Mouse (Mus musculus) embryonic facial prominence, embryonic 14.5 days (tissue): Measurements from ENCODE around the gene 4930516K23Rik. TPM values are rescaled to one million over a fixed set of nuclear protein-coding genes. Genes with fewer than 3 reads are reported as not detected.

Experiments
- ATAC-seq: fragments of 200-750 bp; cut with Nextera tagmentation; 2 replicates; pipeline ENCODE4 v1.8.0; 2017; ENCODE audit warnings: low read depth, moderate number of reproducible peaks, moderate TSS enrichment
- DNase-seq: peaks from one replicate; pipeline ENCODE4 v3.0.0-alpha.2; 2015; ENCODE audit warnings: low spot score
- H3K27ac ChIP-seq: fragments of 300-500 bp; sonication (generic); replicated peaks from 2 replicates; pipeline ENCODE4 v1.5.1; 2014; ENCODE audit warnings: low read depth, mild to moderate bottlenecking, low read length, moderate library complexity
- H3K27me3 ChIP-seq: fragments of 300-500 bp; sonication (generic); replicated peaks from 2 replicates; pipeline ENCODE4 v1.6.1; 2014; ENCODE audit warnings: low read length; ENCODE audit not compliant: control insufficient read depth, insufficient read depth
- H3K36me3 ChIP-seq: fragments of 300-500 bp; sonication (generic); 2 replicates; pipeline ENCODE4 v1.6.1; 2014; ENCODE audit warnings: low read length, mixed read lengths; ENCODE audit not compliant: control insufficient read depth, insufficient read depth
- H3K4me1 ChIP-seq: fragments of 300-500 bp; sonication (generic); 2 replicates; pipeline ENCODE4 v1.6.1; 2014; ENCODE audit warnings: antibody characterized with exemption, low read length; ENCODE audit not compliant: control insufficient read depth, insufficient read depth
- H3K4me2 ChIP-seq: fragments of 300-500 bp; sonication (generic); 2 replicates; pipeline ENCODE4 v1.6.1; 2014; ENCODE audit warnings: low read depth, mild to moderate bottlenecking, low read length, moderate library complexity, mixed read lengths
- H3K4me3 ChIP-seq: fragments of 300-500 bp; sonication (generic); 2 replicates; pipeline ENCODE4 v1.5.1; 2014; ENCODE audit warnings: low read depth, mild to moderate bottlenecking, low read length
- H3K9ac ChIP-seq: fragments of 300-500 bp; sonication (generic); 2 replicates; pipeline ENCODE4 v1.6.1; 2014; ENCODE audit warnings: low read depth, mild to moderate bottlenecking, low read length, moderate library complexity, mixed read lengths
- H3K9me3 ChIP-seq: fragments of 300-500 bp; sonication (generic); 2 replicates; pipeline ENCODE4 v1.6.1; 2016; ENCODE audit warnings: low read length; ENCODE audit not compliant: control insufficient read depth
- WGBS: fragments of 180-500 bp; shearing (Covaris S2); extraction: QIAGEN DNeasy Blood & Tissue Kit; methylation state at CpG from one replicate; pipeline ENCODE4 v1.1.7; 2014; 5-methylcytosine and 5-hydroxymethylcytosine counted together
- polyA plus RNA-seq: library from polyadenylated mRNA; unstranded; fragments of >200 nt; fragmentation: Nextera tagmentation; extraction: Ambion mirVana; gene quantifications from 2 replicates; pipeline ENCODE4 v1.2.1, GENCODE M21; 2014

4930516K23Rik gene
- polyA plus RNA-seq = not detected in 2 replicates

- Histone ChIP-seq H3K4me1 (no peaks in the 10 kb centered on the region), H3K27me3 (no peaks in the 10 kb centered on the region), H3K9me3 (no peaks in the 10 kb centered on the region), H3K4me3 (no peak within 1 kb of the TSS), H3K27ac (no peak within 1 kb of the TSS), H3K9ac (no peak within 1 kb of the TSS), H3K36me3 (no peaks in the 10 kb centered on the region), H3K4me2 (no peak within 1 kb of the TSS)
- ATAC-seq (no peak), DNase-seq (no peak)
- 56% methylated on average over 2 of the region's 2 CpGs for WGBS
These were observed at the start of gene 4930516K23Rik for GRCm38 (mm10) chr7:104061345-104061744. 4930516K23Rik (minus strand) TSS chr7:104061445.

- DNase-seq = no peak
- Histone ChIP-seq H3K27me3 (no peaks in the 10 kb centered on the region), H3K4me3 (no peak within 1 kb of the TSS), H3K9ac (no peak within 1 kb of the TSS), H3K4me1 (no peaks in the 10 kb centered on the region), H3K27ac (no peak within 1 kb of the TSS), H3K9me3 (no peaks in the 10 kb centered on the region), H3K36me3 (no peaks in the 10 kb centered on the region), H3K4me2 (no peak within 1 kb of the TSS)
- no peak for ATAC-seq
These were observed 43.4 kb upstream of the 4930516K23Rik start, which contains the start of gene Olfr646 for GRCm38 (mm10) chr7:104104757-104104972. Olfr646 (plus strand) TSS chr7:104104873.

GRCm38 (mm10) chr7:104103913-104104756 lies 42.9 kb upstream of the 4930516K23Rik start:
- no peak overlapping the region for H3K9ac ChIP-seq
- H3K4me3 ChIP-seq = no peak overlapping the region
- ATAC-seq (no peak), DNase-seq (no peak)
- WGBS = 75% methylated on average over 4 of the region's 4 CpGs
- H3K27me3 ChIP-seq = no peaks in the 10 kb centered on the region
- H3K9me3 ChIP-seq = no peaks in the 10 kb centered on the region
- H3K36me3 ChIP-seq = no peaks in the 10 kb centered on the region
- no peaks in the 10 kb centered on the region for H3K4me1 ChIP-seq
- no peak overlapping the region for H3K27ac ChIP-seq
- no peak overlapping the region for H3K4me2 ChIP-seq

- ATAC-seq = no peak
- Histone ChIP-seq H3K9ac (no peak within 1 kb of the TSS), H3K4me2 (no peak within 1 kb of the TSS), H3K9me3 (no peaks in the 10 kb centered on the region), H3K4me3 (no peak within 1 kb of the TSS), H3K27ac (no peak within 1 kb of the TSS), H3K27me3 (no peaks in the 10 kb centered on the region), H3K4me1 (no peaks in the 10 kb centered on the region), H3K36me3 (no peaks in the 10 kb centered on the region)
- WGBS = 51% methylated on average over 1 of the region's 1 CpGs
- no peak for DNase-seq
These were observed 24.1 kb upstream of the 4930516K23Rik start, which contains the start of gene Olfr645 for GRCm38 (mm10) chr7:104085365-104085764. Olfr645 (minus strand) TSS chr7:104085465.

GRCm38 (mm10) chr7:104071769-104072168 lies 10.5 kb upstream of the 4930516K23Rik start, which contains the start of gene Olfr644:
Olfr644 (minus strand) TSS chr7:104071869.
- Histone ChIP-seq H3K27me3 (no peaks in the 10 kb centered on the region), H3K4me3 (no peak within 1 kb of the TSS), H3K27ac (no peak within 1 kb of the TSS), H3K9ac (no peak within 1 kb of the TSS), H3K9me3 (peaks cover 6% of the 10 kb centered on the region; the same call in 1 of the 2 replicates), H3K36me3 (no peaks in the 10 kb centered on the region), H3K4me2 (no peak within 1 kb of the TSS), H3K4me1 (no peaks in the 10 kb centered on the region)
- ATAC-seq (no peak), DNase-seq (no peak)
- WGBS = 65% methylated on average over 2 of the region's 2 CpGs

- DNase-seq = no peak
These were observed 2.0 kb downstream of the 4930516K23Rik start for GRCm38 (mm10) chr7:104059215-104059614.

GRCm38 (mm10) chr7:104052566-104052965 lies 8.7 kb downstream of the 4930516K23Rik start, which contains the start of gene Olfr642:
Olfr642 (minus strand) TSS chr7:104052666.
- no peak for DNase-seq
- no peak within 1 kb of the TSS for H3K9ac ChIP-seq
- H3K9me3 ChIP-seq = no peaks in the 10 kb centered on the region
- no peaks in the 10 kb centered on the region for H3K4me1 ChIP-seq
- H3K4me3 ChIP-seq = no peak within 1 kb of the TSS
- H3K27me3 ChIP-seq = no peaks in the 10 kb centered on the region
- H3K27ac ChIP-seq = no peak within 1 kb of the TSS
- no peaks in the 10 kb centered on the region for H3K36me3 ChIP-seq
- WGBS = 60% methylated on average over 1 of the region's 1 CpGs
- no peak for ATAC-seq
- no peak within 1 kb of the TSS for H3K4me2 ChIP-seq

More at GRCm38 (mm10) chr7:104059215-104059614, 2.0 kb downstream of the 4930516K23Rik start:
- Histone ChIP-seq H3K4me2 (no peak overlapping the region), H3K9me3 (no peaks in the 10 kb centered on the region), H3K27me3 (no peaks in the 10 kb centered on the region), H3K36me3 (no peaks in the 10 kb centered on the region), H3K4me3 (no peak overlapping the region), H3K4me1 (no peaks in the 10 kb centered on the region), H3K9ac (no peak overlapping the region), H3K27ac (no peak overlapping the region)
- ATAC-seq = no peak
- WGBS = 88% methylated on average over 1 of the region's 1 CpGs

- Histone ChIP-seq H3K36me3 (no peaks in the 10 kb centered on the region), H3K9ac (no peak overlapping the region), H3K27me3 (no peaks in the 10 kb centered on the region), H3K4me2 (no peak overlapping the region), H3K9me3 (no peaks in the 10 kb centered on the region), H3K27ac (no peak overlapping the region), H3K4me1 (no peaks in the 10 kb centered on the region), H3K4me3 (no peak overlapping the region)
- 91% methylated on average over 4 of the region's 4 CpGs for WGBS
- no peak for DNase-seq
- no peak for ATAC-seq
These were observed 10.5 kb downstream of the 4930516K23Rik start for GRCm38 (mm10) chr7:104050745-104051144.

- Histone ChIP-seq H3K27me3 (no peaks in the 10 kb centered on the region), H3K9ac (no peak within 1 kb of the TSS), H3K4me3 (no peak within 1 kb of the TSS), H3K9me3 (no peaks in the 10 kb centered on the region), H3K36me3 (no peaks in the 10 kb centered on the region), H3K4me2 (no peak within 1 kb of the TSS), H3K4me1 (no peaks in the 10 kb centered on the region), H3K27ac (no peak within 1 kb of the TSS)
- ATAC-seq (no peak), DNase-seq (no peak)
- 68% methylated on average over 1 of the region's 1 CpGs for WGBS
These were observed 26.1 kb downstream of the 4930516K23Rik start, which contains the start of gene Olfr641 for GRCm38 (mm10) chr7:104035145-104035544. Olfr641 (plus strand) TSS chr7:104035445.
